Mouse (Mus musculus) forebrain, embryonic 12.5 days (tissue): ENCODE measurements around the gene Mpp3. TPM values are rescaled to one million over a fixed set of nuclear protein-coding genes. Genes with fewer than 3 reads are reported as not detected.

Experiments used
- ATAC-seq: fragments of 200-750 bp; cut with Nextera tagmentation; 2 replicates; pipeline ENCODE4 v1.8.0; 2017; ENCODE audit warnings: moderate TSS enrichment; ENCODE audit not compliant: low FRiP score
- H3K27ac ChIP-seq: fragments of 300-500 bp; sonication (generic); 2 replicates; pipeline ENCODE4 v1.5.1; 2016; ENCODE audit warnings: mild to moderate bottlenecking
- H3K27me3 ChIP-seq: fragments of 300-500 bp; sonication (generic); 2 replicates; pipeline ENCODE4 v1.6.1; 2016; ENCODE audit warnings: mild to moderate bottlenecking
- H3K36me3 ChIP-seq: fragments of 300-500 bp; sonication (generic); replicated peaks from 2 replicates; pipeline ENCODE4 v1.6.1; 2016; ENCODE audit warnings: mild to moderate bottlenecking
- H3K4me1 ChIP-seq: fragments of 300-500 bp; sonication (generic); 2 replicates; pipeline ENCODE4 v1.6.1; 2016
- H3K4me2 ChIP-seq: fragments of 300-500 bp; sonication (generic); 2 replicates; pipeline ENCODE4 v1.6.1; 2016; ENCODE audit warnings: mild to moderate bottlenecking, moderate library complexity
- H3K4me3 ChIP-seq: fragments of 300-500 bp; sonication (generic); replicated peaks from 2 replicates; pipeline ENCODE4 v1.5.1; 2016; ENCODE audit warnings: mild to moderate bottlenecking
- H3K9ac ChIP-seq: fragments of 300-500 bp; sonication (generic); 2 replicates; pipeline ENCODE4 v1.6.1; 2016; ENCODE audit warnings: mild to moderate bottlenecking
- H3K9me3 ChIP-seq: fragments of 300-500 bp; sonication (generic); 2 replicates; pipeline ENCODE4 v1.6.1; 2016
- WGBS: fragments of 180-500 bp; shearing (Covaris S2); methylation state at CpG from one replicate; pipeline ENCODE4 v1.1.7; 2016; 5-methylcytosine and 5-hydroxymethylcytosine counted together
- polyA plus RNA-seq: library from polyadenylated mRNA; unstranded; fragments of >200 nt; fragmentation: Nextera tagmentation; extraction: Ambion mirVana; gene quantifications from 2 replicates; pipeline ENCODE4 v1.2.1, GENCODE M21; 2016

Mpp3 gene
- polyA plus RNA-seq, 1 experiment from 2014 or later, result 35.7 TPM

GRCm38 (mm10) chr11:101971410-101971809 is 56.9 kb downstream of the Mpp3 start:
- Histone ChIP-seq H3K9me3 (no peaks in the 10 kb centered on the region), H3K9ac (no peak overlapping the region), H3K4me1 (peaks cover 15% of the 10 kb centered on the region), H3K27ac (no peak overlapping the region), H3K4me3 (no peak overlapping the region), H3K36me3 (0 out of 2 replicates have a peak, but pooled peaks cover 4% of the 10 kb centered on the region), H3K4me2 (no peak overlapping the region), H3K27me3 (peaks cover 19% of the 10 kb centered on the region)
- WGBS, result 43% methylated on average over 3 of the region's 3 CpGs
- ATAC-seq, result no peak

- no peak for ATAC-seq
- 81% methylated on average over 13 of the region's 13 CpGs for WGBS
- H3K27ac ChIP-seq, result no peak overlapping the region
Observed at GRCm38 (mm10) chr11:101969835-101970234, 58.4 kb downstream of the Mpp3 start.

GRCm38 (mm10) chr11:101968791-101969190 is 59.5 kb downstream of the Mpp3 start:
- peaks cover 46% of the 10 kb centered on the region for H3K27me3 ChIP-seq
- H3K4me2 ChIP-seq, result no peak overlapping the region
- H3K9ac ChIP-seq, result no peak overlapping the region
- peak; percentile 69; the same call in 1 of the 2 replicates for ATAC-seq
- H3K36me3 ChIP-seq, result no peaks in the 10 kb centered on the region
- WGBS, result 0% methylated on average over 5 of the region's 5 CpGs
- H3K9me3 ChIP-seq, result no peaks in the 10 kb centered on the region
- H3K27ac ChIP-seq, result no peak overlapping the region
- no peak overlapping the region for H3K4me3 ChIP-seq
- H3K4me1 ChIP-seq, result peaks cover 29% of the 10 kb centered on the region

More at GRCm38 (mm10) chr11:101969835-101970234, 58.4 kb downstream of the Mpp3 start:
- H3K9ac ChIP-seq, result no peak overlapping the region
- no peak overlapping the region for H3K4me2 ChIP-seq
- H3K36me3 ChIP-seq, result 0 out of 2 replicates have a peak, but pooled peaks cover 4% of the 10 kb centered on the region
- peaks cover 18% of the 10 kb centered on the region for H3K4me1 ChIP-seq
- H3K27me3 ChIP-seq, result peaks cover 35% of the 10 kb centered on the region
- H3K9me3 ChIP-seq, result no peaks in the 10 kb centered on the region
- no peak overlapping the region for H3K4me3 ChIP-seq

GRCm38 (mm10) chr11:101968311-101968710 is 60.0 kb downstream of the Mpp3 start:
- Histone ChIP-seq H3K27me3 (peaks cover 50% of the 10 kb centered on the region), H3K4me3 (no peak overlapping the region)

GRCm38 (mm10) chr11:101966965-101967614 is 61.2 kb downstream of the Mpp3 start, which contains the start of gene Sost:
TSS of gene Sost (minus strand) at chr11:101967015.
- Histone ChIP-seq H3K9ac (no peak within 1 kb of the TSS; the same call in 1 of the 2 replicates), H3K4me2 (no peak within 1 kb of the TSS), H3K27me3 (peaks cover 63% of the 10 kb centered on the region), H3K9me3 (no peaks in the 10 kb centered on the region), H3K36me3 (no peaks in the 10 kb centered on the region), H3K4me3 (no peak within 1 kb of the TSS), H3K4me1 (peaks cover 42% of the 10 kb centered on the region), H3K27ac (no peak within 1 kb of the TSS)
- WGBS, result 15% methylated on average over 9 of the region's 10 CpGs
- no peak for ATAC-seq

More at GRCm38 (mm10) chr11:101968311-101968710, 60.0 kb downstream of the Mpp3 start:
- Histone ChIP-seq H3K4me2 (no peak overlapping the region), H3K36me3 (no peaks in the 10 kb centered on the region), H3K9ac (no peak overlapping the region), H3K9me3 (no peaks in the 10 kb centered on the region), H3K27ac (no peak overlapping the region), H3K4me1 (peaks cover 34% of the 10 kb centered on the region)
- WGBS, result 13% methylated on average over 7 of the region's 7 CpGs
- no peak for ATAC-seq

- Histone ChIP-seq H3K9ac (no peak overlapping the region), H3K27me3 (peaks cover 78% of the 10 kb centered on the region), H3K4me1 (peaks cover 42% of the 10 kb centered on the region), H3K4me3 (no peak overlapping the region), H3K4me2 (no peak overlapping the region), H3K9me3 (no peaks in the 10 kb centered on the region), H3K36me3 (no peaks in the 10 kb centered on the region), H3K27ac (no peak overlapping the region)
- 2% methylated on average over 2 of the region's 2 CpGs for WGBS
- ATAC-seq, result no peak
Observed at GRCm38 (mm10) chr11:101965553-101965952, 62.7 kb downstream of the Mpp3 start.

GRCm38 (mm10) chr11:101964647-101965046 is 63.6 kb downstream of the Mpp3 start:
- 3% methylated on average over 8 of the region's 8 CpGs for WGBS
- no peak for ATAC-seq
- Histone ChIP-seq H3K4me1 (peaks cover 42% of the 10 kb centered on the region), H3K4me3 (peak overlapping the region; percentile 58; the same call in 1 of the 2 replicates), H3K9ac (no peak overlapping the region), H3K9me3 (no peaks in the 10 kb centered on the region), H3K36me3 (no peaks in the 10 kb centered on the region), H3K4me2 (no peak overlapping the region), H3K27me3 (peaks cover 87% of the 10 kb centered on the region), H3K27ac (no peak overlapping the region)

DNA sequence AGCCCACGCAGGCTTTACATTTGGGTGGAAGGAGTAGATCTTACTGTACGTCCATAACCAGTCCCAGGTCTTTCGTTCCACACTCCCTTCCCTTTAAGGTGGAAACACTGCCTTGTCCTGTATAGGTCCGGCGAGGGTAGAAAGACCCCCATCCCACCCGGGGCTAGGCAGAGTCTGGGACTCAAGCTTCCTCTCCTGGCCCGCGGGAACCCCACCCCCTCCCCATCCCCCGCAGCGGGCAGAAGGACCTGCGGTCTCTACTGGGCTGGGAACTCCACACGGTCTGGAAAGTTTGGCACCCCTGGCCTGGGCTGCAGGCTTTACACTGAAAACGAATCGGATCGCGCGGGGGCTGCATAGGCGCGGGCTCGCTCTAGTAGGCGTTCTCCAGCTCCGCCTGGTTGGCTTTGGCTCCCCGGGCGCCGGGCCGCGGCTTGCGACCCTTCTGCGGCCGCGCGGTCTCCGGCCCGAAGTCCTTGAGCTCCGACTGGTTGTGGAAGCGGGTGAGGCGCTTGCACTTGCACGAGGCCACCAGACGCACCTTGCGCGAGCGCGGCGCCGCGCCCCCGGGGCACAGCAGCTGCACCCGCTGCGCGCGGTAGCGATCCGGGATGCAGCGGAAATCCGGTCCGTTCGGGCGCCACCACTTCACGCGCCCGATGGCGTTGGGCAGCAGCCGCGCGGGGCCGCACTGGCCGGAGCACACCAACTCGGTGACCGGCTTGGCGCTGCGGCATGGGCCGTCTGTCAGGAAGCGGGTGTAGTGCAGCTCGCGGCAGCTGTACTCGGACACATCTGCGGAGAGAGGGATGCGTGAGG is 64.6 kb downstream of the Mpp3 start:
- H3K4me1 ChIP-seq, result peaks cover 41% of the 10 kb centered on the region
- peaks cover 91% of the 10 kb centered on the region for H3K27me3 ChIP-seq
- peak overlapping the region; percentile 58 for H3K4me3 ChIP-seq
- no peaks in the 10 kb centered on the region for H3K36me3 ChIP-seq
- peak overlapping the region; percentile 60 for H3K9ac ChIP-seq
- peak; percentile 43 for ATAC-seq
- no peaks in the 10 kb centered on the region for H3K9me3 ChIP-seq
- WGBS, result under 1% methylated on average over 78 of the region's 78 CpGs
- H3K27ac ChIP-seq, result no peak overlapping the region
- H3K4me2 ChIP-seq, result peak overlapping the region; percentile 90

GRCm38 (mm10) chr11:101963043-101963442 is 65.2 kb downstream of the Mpp3 start:
- 3% methylated on average over 11 of the region's 11 CpGs for WGBS
- Histone ChIP-seq H3K9me3 (no peaks in the 10 kb centered on the region), H3K27ac (no peak overlapping the region), H3K27me3 (peaks cover 94% of the 10 kb centered on the region), H3K36me3 (no peaks in the 10 kb centered on the region), H3K4me1 (peaks cover 36% of the 10 kb centered on the region), H3K4me2 (peak overlapping the region; percentile 90), H3K9ac (0 out of 2 replicates have a peak overlapping the region, but pooled peaks have one; percentile 60), H3K4me3 (peak overlapping the region; percentile 58)
- ATAC-seq, result 0 out of 2 replicates have a peak, but pooled peaks have one; percentile 11

- H3K4me1 ChIP-seq, result peaks cover 9% of the 10 kb centered on the region
- ATAC-seq, result no peak
- no peak overlapping the region for H3K4me3 ChIP-seq
- no peak overlapping the region for H3K27ac ChIP-seq
- H3K4me2 ChIP-seq, result no peak overlapping the region
- 72% methylated on average over 5 of the region's 5 CpGs for WGBS
- no peak overlapping the region for H3K9ac ChIP-seq
- H3K9me3 ChIP-seq, result no peaks in the 10 kb centered on the region
- no peaks in the 10 kb centered on the region for H3K36me3 ChIP-seq
- peaks cover 83% of the 10 kb centered on the region for H3K27me3 ChIP-seq
Observed at GRCm38 (mm10) chr11:101957476-101957875, 70.8 kb downstream of the Mpp3 start.

GRCm38 (mm10) chr11:101953441-101953840 is 74.8 kb downstream of the Mpp3 start:
- H3K36me3 ChIP-seq, result no peaks in the 10 kb centered on the region
- H3K4me1 ChIP-seq, result peaks cover 14% of the 10 kb centered on the region
- H3K4me3 ChIP-seq, result no peak overlapping the region
- H3K9ac ChIP-seq, result no peak overlapping the region
- H3K27ac ChIP-seq, result no peak overlapping the region
- H3K9me3 ChIP-seq, result no peaks in the 10 kb centered on the region
- no peak for ATAC-seq
- WGBS, result 75% methylated on average over 4 of the region's 4 CpGs
- no peak overlapping the region for H3K4me2 ChIP-seq
- H3K27me3 ChIP-seq, result peaks cover 73% of the 10 kb centered on the region
